ENCODE assay signal across 19 mouse cellular contexts in the genomic region with DNA sequence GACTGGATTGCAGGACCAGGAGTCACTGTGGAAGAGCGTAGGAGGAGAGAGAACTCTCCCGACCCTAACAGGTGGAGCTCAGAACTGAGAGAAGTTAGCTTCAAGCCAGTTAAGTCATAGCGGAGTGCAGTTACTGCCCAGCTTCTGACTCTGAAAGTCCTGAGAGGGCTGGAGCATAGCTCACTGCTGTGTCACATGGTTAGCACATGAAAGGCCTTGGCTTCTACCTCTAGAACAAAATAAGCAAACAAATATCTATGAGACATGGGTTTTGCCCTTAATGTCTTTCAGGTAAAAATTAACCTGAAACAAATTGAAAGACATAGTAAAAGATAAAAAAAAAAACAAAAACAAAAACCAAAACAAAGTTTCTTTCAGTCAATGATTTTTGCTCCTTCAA.
DNase-seq lines count a peak whose midpoint lies in the region; ATAC-seq and TF ChIP-seq lines count a peak whose summit lies in the region.
"Had no signal": no experiment of that assay in that cellular context is flagged by ENCODE, and none has a peak within 500 bp of the region (broad histone marks: within the 10 kb centered on the region; RNA-seq: fewer than 3 reads in every experiment).

No protein-coding gene starts in this region.

- TF ChIP-seq CTCF in cerebellum, adult 2 months (IDR thresholded peaks at IDR 0.05; ENCODE audit: borderline replicate concordance, insufficient read depth, low read depth, low read length): no peak

- no peak for ATAC-seq in heart, embryonic 12.5 days (ENCODE audit: insufficient number of reproducible peaks, low FRiP score)
- ATAC-seq: forebrain, embryonic 16.5 days had no signal

- H3K27me3 ChIP-seq in cerebellum, adult 2 months (ENCODE audit: control insufficient read depth, insufficient read depth, low read length): no peaks in the 10 kb centered on the region
- no peaks in the 10 kb centered on the region for H3K27me3 ChIP-seq in myocyte (ENCODE audit: control insufficient read depth, insufficient read depth, insufficient read length)
- H3K27me3 ChIP-seq in heart, embryonic 12.5 days (replicated peaks): peaks cover 10% of the 10 kb centered on the region; the same call in 1 of the 2 replicates
- H3K27me3 ChIP-seq: embryonic facial prominence, embryonic 13.5 days had no signal

- DNase-seq in cerebellum, adult 2 months: no peak
- no peak for DNase-seq in cerebellum, adult 8-10 months
- peak; percentile 11 to 27 for DNase-seq in kidney, adult 8-10 months
- DNase-seq in kidney, postnatal 4 days: no peak
- DNase-seq in 3T3-L1 (ENCODE audit: low read depth, low spot score): peak; percentile 3
- DNase-seq: adrenal gland, postnatal 10 days; cerebellum, adult 11 months; cerebellum, adult 9-11 months; cerebellum, postnatal 36 days; gastrocnemius, postnatal 14 days; heart, adult 2 months had no signal

- no peaks in the 10 kb centered on the region for H3K36me3 ChIP-seq in myocyte (ENCODE audit: control insufficient read depth, insufficient read depth)
- no peaks in the 10 kb centered on the region for H3K36me3 ChIP-seq in heart, embryonic 12.5 days
- H3K36me3 ChIP-seq: embryonic facial prominence, embryonic 13.5 days; forebrain, embryonic 12.5 days; hindbrain, embryonic 10.5 days had no signal

- no peak overlapping the region for H3K4me3 ChIP-seq in cerebellum, adult 2 months (replicated peaks; ENCODE audit: insufficient read depth, low read depth, low read length)
- no peak overlapping the region for H3K4me3 ChIP-seq in myocyte
- no peak overlapping the region for H3K4me3 ChIP-seq in heart, embryonic 12.5 days
- H3K4me3 ChIP-seq: embryonic facial prominence, embryonic 13.5 days; forebrain, embryonic 12.5 days; heart, adult 2 months; hindbrain, embryonic 10.5 days had no signal

- no peak overlapping the region for H3ac ChIP-seq in myocyte (ENCODE audit: control insufficient read depth, insufficient read length)

- no peaks in the 10 kb centered on the region for H3K9me3 ChIP-seq in heart, embryonic 12.5 days (replicated peaks)
- H3K9me3 ChIP-seq: embryonic facial prominence, embryonic 13.5 days; forebrain, embryonic 12.5 days; hindbrain, embryonic 10.5 days had no signal

- peak overlapping the region; percentile 21 for H3K27ac ChIP-seq in cerebellum, adult 2 months (ENCODE audit: insufficient read depth, low read length)
- no peak overlapping the region for H3K27ac ChIP-seq in heart, embryonic 12.5 days (ENCODE audit: poor library complexity, severe bottlenecking)
- H3K27ac ChIP-seq: embryonic facial prominence, embryonic 13.5 days; forebrain, embryonic 12.5 days; heart, adult 2 months; hindbrain, embryonic 10.5 days; hindbrain, embryonic 14.5 days had no signal

- no peaks in the 10 kb centered on the region for H3K79me2 ChIP-seq in myocyte (ENCODE audit: control insufficient read depth, insufficient read depth)

- WGBS in cerebellum, adult 2 months: 69% methylated on average over 3 of the region's 3 CpGs
- WGBS in heart, embryonic 12.5 days: 73% methylated on average over 3 of the region's 3 CpGs

- no peak for TF ChIP-seq POLR2A in cerebellum, adult 2 months (IDR thresholded peaks at IDR 0.05; ENCODE audit: borderline replicate concordance, insufficient read depth, low read length)
- TF ChIP-seq POLR2A in myocyte (IDR thresholded peaks at IDR 0.05; ENCODE audit: insufficient read length, low read depth): no peak

- peak overlapping the region; percentile 30 for H3K4me2 ChIP-seq in myocyte (ENCODE audit: low read depth)
- no peak overlapping the region for H3K4me2 ChIP-seq in heart, embryonic 12.5 days
- H3K4me2 ChIP-seq: embryonic facial prominence, embryonic 13.5 days; forebrain, embryonic 12.5 days; heart, embryonic 11.5 days; hindbrain, embryonic 14.5 days had no signal

- no peak overlapping the region for H3K9ac ChIP-seq in heart, embryonic 12.5 days
- H3K9ac ChIP-seq: embryonic facial prominence, embryonic 13.5 days; forebrain, embryonic 12.5 days; hindbrain, embryonic 14.5 days had no signal

- peaks cover 56% of the 10 kb centered on the region for H3K4me1 ChIP-seq in cerebellum, adult 2 months (ENCODE audit: control insufficient read depth, insufficient read depth, low read length)
- H3K4me1 ChIP-seq in heart, embryonic 12.5 days (replicated peaks): peaks cover 14% of the 10 kb centered on the region

TF ChIP-seq in myocyte, 11 proteins besides CTCF, POLR2A, EP300 and RAD21:
- no peak for TF ChIP-seq POLR2AphosphoS2 (IDR thresholded peaks at IDR 0.05; ENCODE audit: insufficient read length, low read depth)
- no peak for TF ChIP-seq E2F4 (IDR thresholded peaks at IDR 0.05; ENCODE audit: insufficient read depth)
- no peak for TF ChIP-seq SRF (IDR thresholded peaks at IDR 0.05; ENCODE audit: control insufficient read depth, insufficient read length, low read depth)
- no peak for TF ChIP-seq MYOD1 (IDR thresholded peaks at IDR 0.05; ENCODE audit: control insufficient read depth in 1 of 3, insufficient read length in 2 of 3, low read depth in 2 of 3)
- TF ChIP-seq TCF12 (IDR thresholded peaks at IDR 0.05; ENCODE audit: insufficient read depth, poor library complexity, severe bottlenecking): no peak
- no peak for TF ChIP-seq REST (IDR thresholded peaks at IDR 0.05; ENCODE audit: insufficient read depth, insufficient read length)
- no peak for TF ChIP-seq CEBPB (IDR thresholded peaks at IDR 0.05; ENCODE audit: insufficient read depth, poor library complexity, severe bottlenecking)
- no peak for TF ChIP-seq MYOG (IDR thresholded peaks at IDR 0.05; ENCODE audit: control insufficient read depth in 1 of 3, insufficient read depth in 1 of 3, insufficient read length in 2 of 3, low read depth in 2 of 3)
- TF ChIP-seq USF1 (IDR thresholded peaks at IDR 0.05; ENCODE audit: low read depth): no peak
- TF ChIP-seq TCF3 (IDR thresholded peaks at IDR 0.05; ENCODE audit: insufficient read length, low read depth): no peak
- no peak for TF ChIP-seq MAX (IDR thresholded peaks at IDR 0.05; ENCODE audit: low read depth)

Comparison
In these comparisons a context has a peak if more than half of its experiments do, and no peak if none do; other contexts are left out.
1. DNase-seq: peak in kidney, adult 8-10 months (2 of 2) and 3T3-L1 (single experiment); none in cerebellum, adult 2 months (0 of 2), cerebellum, adult 8-10 months (single experiment) and kidney, postnatal 4 days (0 of 2).